Mouse (Mus musculus) testis, adult 2 months (tissue): ENCODE data around the gene Adh4. TPM values are rescaled to one million over a fixed set of nuclear protein-coding genes. Genes with fewer than 3 reads are reported as not detected.

ENCODE experiments used
- H3K27ac ChIP-seq: fragments of 200-500 bp; 2 replicates; pipeline ENCODE4 v1.5.1; 2012; ENCODE audit warnings: low read depth, low read length; ENCODE audit not compliant: control insufficient read depth, insufficient read depth
- H3K27me3 ChIP-seq: fragments of 200-500 bp; 2 replicates; pipeline ENCODE4 v1.6.1; 2012; ENCODE audit warnings: mild to moderate bottlenecking, low read length, moderate library complexity; ENCODE audit not compliant: control insufficient read depth, insufficient read depth
- H3K36me3 ChIP-seq: fragments of 200-500 bp; 2 replicates; pipeline ENCODE4 v1.6.1; 2012; ENCODE audit warnings: mild to moderate bottlenecking, low read length; ENCODE audit not compliant: control insufficient read depth, insufficient read depth
- H3K4me1 ChIP-seq: fragments of 200-500 bp; 2 replicates; pipeline ENCODE4 v1.6.1; 2012; ENCODE audit warnings: low read length; ENCODE audit not compliant: control insufficient read depth, insufficient read depth
- H3K4me3 ChIP-seq: fragments of 200-500 bp; 2 replicates; pipeline ENCODE4 v1.5.1; 2012; ENCODE audit warnings: low read depth, mild to moderate bottlenecking, low read length, moderate library complexity, mixed read lengths; ENCODE audit not compliant: control insufficient read depth
- CTCF ChIP-seq: fragments of 200-500 bp; IDR thresholded peaks from 2 replicates; pipeline ENCODE4 v1.5.1; 2012; ENCODE audit warnings: low read depth, mild to moderate bottlenecking, inconsistent platforms, low read length, moderate library complexity; ENCODE audit not compliant: control insufficient read depth, insufficient read depth, insufficient replicate concordance
- POLR2A ChIP-seq: fragments of 200-500 bp; IDR thresholded peaks from 2 replicates; pipeline ENCODE4 v1.6.1; 2012; ENCODE audit warnings: low read depth, mild to moderate bottlenecking, inconsistent platforms, low read length, moderate library complexity; ENCODE audit not compliant: control insufficient read depth
- polyA plus RNA-seq: library from polyadenylated mRNA; depleted of rRNA; stranded (reverse); fragments of >200 nt; gene quantifications from 2 replicates; pipeline ENCODE4 v1.2.3, GENCODE M21; 2012

The Adh4 gene
- polyA plus RNA-seq, 1 experiment, result 9.8 TPM

GRCm38 (mm10) chr3:138424247-138424646 lies 9.0 kb downstream of the Adh4 start:
- no peaks in the 10 kb centered on the region; the same call in 1 of the 2 replicates for H3K4me1 ChIP-seq

GRCm38 (mm10) chr3:138430360-138430976 lies 15.2 kb downstream of the Adh4 start:
- Histone ChIP-seq H3K4me3 (no peak overlapping the region), H3K27me3 (no peaks in the 10 kb centered on the region), H3K4me1 (no peaks in the 10 kb centered on the region), H3K27ac (no peak overlapping the region), H3K36me3 (no peaks in the 10 kb centered on the region)
- TF ChIP-seq CTCF (no peak), POLR2A (no peak)

More at GRCm38 (mm10) chr3:138424247-138424646, 9.0 kb downstream of the Adh4 start:
- no peaks in the 10 kb centered on the region for H3K27me3 ChIP-seq
- H3K27ac ChIP-seq, result no peak overlapping the region
- no peak overlapping the region for H3K4me3 ChIP-seq
- no peaks in the 10 kb centered on the region for H3K36me3 ChIP-seq
- TF ChIP-seq CTCF (no peak), POLR2A (no peak)

GRCm38 (mm10) chr3:138431835-138432234 lies 16.6 kb downstream of the Adh4 start:
- TF ChIP-seq CTCF, result no peak
- no peak for TF ChIP-seq POLR2A
- no peaks in the 10 kb centered on the region for H3K4me1 ChIP-seq

GRCm38 (mm10) chr3:138438716-138439115 lies 23.4 kb downstream of the Adh4 start:
- TF ChIP-seq CTCF (no peak), POLR2A (no peak)
- Histone ChIP-seq H3K4me1 (peaks cover 9% of the 10 kb centered on the region), H3K27ac (no peak overlapping the region), H3K4me3 (no peak overlapping the region), H3K27me3 (no peaks in the 10 kb centered on the region), H3K36me3 (no peaks in the 10 kb centered on the region)

More at GRCm38 (mm10) chr3:138431835-138432234, 16.6 kb downstream of the Adh4 start:
- H3K4me3 ChIP-seq, result no peak overlapping the region
- H3K36me3 ChIP-seq, result no peaks in the 10 kb centered on the region
- no peak overlapping the region for H3K27ac ChIP-seq
- H3K27me3 ChIP-seq, result no peaks in the 10 kb centered on the region

- Histone ChIP-seq H3K27ac (peak overlapping the region; percentile 80), H3K4me3 (peak overlapping the region; percentile 94)
- TF ChIP-seq CTCF, result no peak
- no peak for TF ChIP-seq POLR2A
Observed at GRCm38 (mm10) chr3:138442203-138442602, 26.9 kb downstream of the Adh4 start.

GRCm38 (mm10) chr3:138442612-138443464 lies 27.6 kb downstream of the Adh4 start, which contains the start of gene Adh5:
Gene Adh5 (plus strand): TSS chr3:138443093.
- Histone ChIP-seq H3K4me1 (peaks cover 9% of the 10 kb centered on the region), H3K27me3 (no peaks in the 10 kb centered on the region), H3K27ac (peak within 1 kb of the TSS; percentile 84), H3K4me3 (peak within 1 kb of the TSS; percentile 94), H3K36me3 (no peaks in the 10 kb centered on the region)
- TF ChIP-seq POLR2A (peak; percentile 84), CTCF (no peak)

More at GRCm38 (mm10) chr3:138442203-138442602, 26.9 kb downstream of the Adh4 start:
- H3K36me3 ChIP-seq, result no peaks in the 10 kb centered on the region
- H3K27me3 ChIP-seq, result no peaks in the 10 kb centered on the region
- peaks cover 9% of the 10 kb centered on the region for H3K4me1 ChIP-seq

GRCm38 (mm10) chr3:138443465-138443771 lies 28.2 kb downstream of the Adh4 start:
- no peak for TF ChIP-seq POLR2A
- TF ChIP-seq CTCF, result no peak
- H3K36me3 ChIP-seq, result no peaks in the 10 kb centered on the region
- no peaks in the 10 kb centered on the region for H3K27me3 ChIP-seq
- peaks cover 9% of the 10 kb centered on the region for H3K4me1 ChIP-seq
- peak overlapping the region; percentile 94 for H3K4me3 ChIP-seq
- H3K27ac ChIP-seq, result peak overlapping the region; percentile 84
